Comparison of ENCODE assay signal across 8 mouse cellular contexts in genomic region chr8:70538024-70538579, GRCm38 (mm10). TPM values are rescaled to one million over a fixed set of nuclear protein-coding genes. Genes with fewer than 3 reads are reported as not detected.
DNase-seq lines count a peak whose midpoint lies in the region; ATAC-seq and TF ChIP-seq lines count a peak whose summit lies in the region.

No protein-coding gene starts in this region.

- H3K36me3 ChIP-seq in C2C12 (ENCODE audit: control insufficient read depth, insufficient read depth): peaks cover 27% of the 10 kb centered on the region
- peaks cover 37% of the 10 kb centered on the region for H3K36me3 ChIP-seq in embryonic facial prominence, embryonic 14.5 days (ENCODE audit: control insufficient read depth, insufficient read depth, low read length)
- H3K36me3 ChIP-seq in heart, embryonic 14.5 days (ENCODE audit: control insufficient read depth, insufficient read depth, low read length): peaks cover 41% of the 10 kb centered on the region

- peak overlapping the region; percentile 94 for H3K27ac ChIP-seq in embryonic facial prominence, embryonic 14.5 days (replicated peaks; ENCODE audit: low read depth, low read length)
- peak overlapping the region; percentile 28 to 76 for H3K27ac ChIP-seq in heart, embryonic 14.5 days (replicated peaks in 1 of 2; ENCODE audit: control insufficient read depth in 1 of 2, insufficient read depth in 1 of 2, low read depth in 2 of 2, low read length in 2 of 2)

- peaks cover 37% of the 10 kb centered on the region for H3K79me2 ChIP-seq in C2C12 (ENCODE audit: control insufficient read depth, insufficient read depth)

- H3K9ac ChIP-seq in embryonic facial prominence, embryonic 14.5 days (ENCODE audit: low read depth, low read length): peak overlapping the region; percentile 60
- H3K9ac ChIP-seq in heart, embryonic 14.5 days (ENCODE audit: low read length): peak overlapping the region; percentile 70

- no peaks in the 10 kb centered on the region for H3K27me3 ChIP-seq in C2C12 (ENCODE audit: control insufficient read depth, insufficient read depth, insufficient read length)
- H3K27me3 ChIP-seq in embryonic facial prominence, embryonic 14.5 days (replicated peaks; ENCODE audit: control insufficient read depth, insufficient read depth, low read length): no peaks in the 10 kb centered on the region
- no peaks in the 10 kb centered on the region for H3K27me3 ChIP-seq in heart, embryonic 14.5 days (ENCODE audit: control insufficient read depth, insufficient read depth, low read length)

- peaks cover 31% of the 10 kb centered on the region for H3K79me3 ChIP-seq in C2C12 (ENCODE audit: low read depth)

- ATAC-seq in embryonic facial prominence, embryonic 14.5 days (ENCODE audit: low read depth): no peak
- ATAC-seq in heart, embryonic 14.5 days (ENCODE audit: insufficient number of reproducible peaks, insufficient read depth, low FRiP score, low read depth): no peak
- no peak for ATAC-seq in activated CD4-positive, CD25-positive, alpha-beta regulatory T cell, adult 4 months

- H3K4me3 ChIP-seq in C2C12 (ENCODE audit: insufficient read depth, poor library complexity, severe bottlenecking): peak overlapping the region; percentile 98
- H3K4me3 ChIP-seq in embryonic facial prominence, embryonic 14.5 days (ENCODE audit: low read depth, low read length): peak overlapping the region; percentile 73
- H3K4me3 ChIP-seq in heart, embryonic 14.5 days (ENCODE audit: control insufficient read depth in 1 of 2, insufficient read depth in 1 of 2, low read depth in 1 of 2, low read length in 2 of 2): peak overlapping the region; percentile 45 to 83

- H3K9me3 ChIP-seq in embryonic facial prominence, embryonic 14.5 days (ENCODE audit: control insufficient read depth, low read length): no peaks in the 10 kb centered on the region
- no peaks in the 10 kb centered on the region for H3K9me3 ChIP-seq in heart, embryonic 14.5 days (ENCODE audit: control insufficient read depth, low read length)

- 12% methylated on average over 24 of the region's 24 CpGs for WGBS in embryonic facial prominence, embryonic 14.5 days
- WGBS in heart, embryonic 14.5 days: 14% methylated on average over 24 of the region's 24 CpGs

- TF ChIP-seq CTCF in C2C12 (IDR thresholded peaks at IDR 0.05; ENCODE audit: control insufficient read depth, insufficient read depth, insufficient read length): no peak

- peaks cover 14% of the 10 kb centered on the region for H3K4me1 ChIP-seq in embryonic facial prominence, embryonic 14.5 days (ENCODE audit: control insufficient read depth, insufficient read depth, low read length)
- H3K4me1 ChIP-seq in heart, embryonic 14.5 days (ENCODE audit: control insufficient read depth in 2 of 2, insufficient read depth in 2 of 2, low read length in 2 of 2): peaks cover 15 to 30% of the 10 kb centered on the region in 2 experiments

- DNase-seq in adrenal gland, adult 8-10 months: peak; percentile 78
- DNase-seq in embryonic facial prominence, embryonic 14.5 days (ENCODE audit: low spot score): peak; percentile 73
- DNase-seq in kidney, postnatal 10 days: peak; percentile 80
- peak; percentile 91 for DNase-seq in lung, postnatal 36 days
- peak; percentile 70 for DNase-seq in retina, postnatal 1 day

- peak overlapping the region; percentile 62 for H3ac ChIP-seq in C2C12 (ENCODE audit: control insufficient read depth, insufficient read length, low read depth)

- peak overlapping the region; percentile 87 for H3K4me2 ChIP-seq in embryonic facial prominence, embryonic 14.5 days (ENCODE audit: low read depth, low read length)
- peak overlapping the region; percentile 98 for H3K4me2 ChIP-seq in heart, embryonic 14.5 days (ENCODE audit: low read length)

TF ChIP-seq in C2C12, 6 proteins besides CTCF, POLR2A, EP300 and RAD21:
- no peak for TF ChIP-seq CEBPB (IDR thresholded peaks at IDR 0.05; ENCODE audit: low read depth)
- no peak for TF ChIP-seq MYOG (IDR thresholded peaks at IDR 0.05; ENCODE audit: control insufficient read depth, extremely low read depth, insufficient read length)
- no peak for TF ChIP-seq MYOD1 (IDR thresholded peaks at IDR 0.05; ENCODE audit: control insufficient read depth, insufficient read length, low read depth)
- TF ChIP-seq MAX (IDR thresholded peaks at IDR 0.05): no peak
- TF ChIP-seq FOSL1 (IDR thresholded peaks at IDR 0.05; ENCODE audit: insufficient read depth, low read length, poor library complexity, severe bottlenecking): no peak
- no peak for TF ChIP-seq USF1 (IDR thresholded peaks at IDR 0.05; ENCODE audit: low read depth)

RNA-seq across cellular contexts. Expression of gene Ell, which starts 1.2 kb away (rescaled TPM):
- 12.3 TPM for polyA plus RNA-seq in C2C12 (2012; fragmentation: generic; extraction: Trizol)
- total RNA-seq in adrenal gland, adult 8-10 months (2022): 10 to 100 TPM; 25.2 to 38.3 (median 30.3) TPM
- polyA plus RNA-seq in embryonic facial prominence, embryonic 14.5 days (2014; fragmentation: Nextera tagmentation; extraction: Ambion mirVana): 17.3 and 21.7 TPM in 2 replicates
- 13.0 and 13.2 TPM in 2 replicates for polyA plus RNA-seq in heart, embryonic 14.5 days (2014; fragmentation: Nextera tagmentation; extraction: Ambion mirVana)
- 10 to 100 TPM; 27.8 to 35.2 TPM for polyA plus RNA-seq in activated CD4-positive, CD25-positive, alpha-beta regulatory T cell, adult 4 months (2017; shearing (Covaris generic))

RNA-seq across cellular contexts. Expression of gene Kxd1, which starts 10.3 kb away (rescaled TPM):
- 47.5 TPM for polyA plus RNA-seq in C2C12 (2012; fragmentation: generic; extraction: Trizol)
- 10 to 100 TPM; 77.1 to 86.6 (median 80.3) TPM for total RNA-seq in adrenal gland, adult 8-10 months (2022)
- polyA plus RNA-seq in embryonic facial prominence, embryonic 14.5 days (2014; fragmentation: Nextera tagmentation; extraction: Ambion mirVana): 51.0 and 59.8 TPM in 2 replicates
- 79.3 and 85.7 TPM in 2 replicates for polyA plus RNA-seq in heart, embryonic 14.5 days (2014; fragmentation: Nextera tagmentation; extraction: Ambion mirVana)
- polyA plus RNA-seq in activated CD4-positive, CD25-positive, alpha-beta regulatory T cell, adult 4 months (2017; shearing (Covaris generic)): 100 to 1,000 TPM; 176 to 180 TPM

RNA-seq across cellular contexts. Expression of gene Fkbp8, which starts 10.6 kb away (rescaled TPM):
- polyA plus RNA-seq in C2C12 (2012; fragmentation: generic; extraction: Trizol): 256 TPM
- total RNA-seq in adrenal gland, adult 8-10 months (2022): 100 to 1,000 TPM; 352 to 405 (median 379) TPM
- polyA plus RNA-seq in embryonic facial prominence, embryonic 14.5 days (2014; fragmentation: Nextera tagmentation; extraction: Ambion mirVana): 202 and 234 TPM in 2 replicates
- polyA plus RNA-seq in heart, embryonic 14.5 days (2014; fragmentation: Nextera tagmentation; extraction: Ambion mirVana): 189 and 209 TPM in 2 replicates
- 100 to 1,000 TPM; 131 to 163 TPM for polyA plus RNA-seq in activated CD4-positive, CD25-positive, alpha-beta regulatory T cell, adult 4 months (2017; shearing (Covaris generic))

RNA-seq across cellular contexts. Expression of gene Uba52, which starts 27.5 kb away (rescaled TPM):
- 1,556 TPM for polyA plus RNA-seq in C2C12 (2012; fragmentation: generic; extraction: Trizol)
- 1,000 to 10,000 TPM; 1,217 to 1,378 (median 1,304) TPM for total RNA-seq in adrenal gland, adult 8-10 months (2022)
- polyA plus RNA-seq in embryonic facial prominence, embryonic 14.5 days (2014; fragmentation: Nextera tagmentation; extraction: Ambion mirVana): 991 and 1,091 TPM in 2 replicates
- 900 and 1,040 TPM in 2 replicates for polyA plus RNA-seq in heart, embryonic 14.5 days (2014; fragmentation: Nextera tagmentation; extraction: Ambion mirVana)
- polyA plus RNA-seq in activated CD4-positive, CD25-positive, alpha-beta regulatory T cell, adult 4 months (2017; shearing (Covaris generic)): 1,000 to 10,000 TPM; 3,631 to 4,013 TPM

RNA-seq across cellular contexts. Expression of gene Rex1bd, which starts 31.6 kb away (rescaled TPM):
- 199 TPM for polyA plus RNA-seq in C2C12 (2012; fragmentation: generic; extraction: Trizol)
- total RNA-seq in adrenal gland, adult 8-10 months (2022): 100 to 1,000 TPM; 126 to 165 (median 148) TPM
- polyA plus RNA-seq in embryonic facial prominence, embryonic 14.5 days (2014; fragmentation: Nextera tagmentation; extraction: Ambion mirVana): 144 and 148 TPM in 2 replicates
- polyA plus RNA-seq in heart, embryonic 14.5 days (2014; fragmentation: Nextera tagmentation; extraction: Ambion mirVana): 129 and 138 TPM in 2 replicates
- 10 to 100 TPM; 89.0 to 95.4 TPM for polyA plus RNA-seq in activated CD4-positive, CD25-positive, alpha-beta regulatory T cell, adult 4 months (2017; shearing (Covaris generic))
